Mouse (Mus musculus): ENCODE results near the gene Ostm1. TPM values are rescaled to one million over a fixed set of nuclear protein-coding genes. Genes with fewer than 3 reads are reported as not detected.

Ostm1 gene
- polyA plus RNA-seq, 1 experiment from 2014 or later: 20.2 TPM

DNA sequence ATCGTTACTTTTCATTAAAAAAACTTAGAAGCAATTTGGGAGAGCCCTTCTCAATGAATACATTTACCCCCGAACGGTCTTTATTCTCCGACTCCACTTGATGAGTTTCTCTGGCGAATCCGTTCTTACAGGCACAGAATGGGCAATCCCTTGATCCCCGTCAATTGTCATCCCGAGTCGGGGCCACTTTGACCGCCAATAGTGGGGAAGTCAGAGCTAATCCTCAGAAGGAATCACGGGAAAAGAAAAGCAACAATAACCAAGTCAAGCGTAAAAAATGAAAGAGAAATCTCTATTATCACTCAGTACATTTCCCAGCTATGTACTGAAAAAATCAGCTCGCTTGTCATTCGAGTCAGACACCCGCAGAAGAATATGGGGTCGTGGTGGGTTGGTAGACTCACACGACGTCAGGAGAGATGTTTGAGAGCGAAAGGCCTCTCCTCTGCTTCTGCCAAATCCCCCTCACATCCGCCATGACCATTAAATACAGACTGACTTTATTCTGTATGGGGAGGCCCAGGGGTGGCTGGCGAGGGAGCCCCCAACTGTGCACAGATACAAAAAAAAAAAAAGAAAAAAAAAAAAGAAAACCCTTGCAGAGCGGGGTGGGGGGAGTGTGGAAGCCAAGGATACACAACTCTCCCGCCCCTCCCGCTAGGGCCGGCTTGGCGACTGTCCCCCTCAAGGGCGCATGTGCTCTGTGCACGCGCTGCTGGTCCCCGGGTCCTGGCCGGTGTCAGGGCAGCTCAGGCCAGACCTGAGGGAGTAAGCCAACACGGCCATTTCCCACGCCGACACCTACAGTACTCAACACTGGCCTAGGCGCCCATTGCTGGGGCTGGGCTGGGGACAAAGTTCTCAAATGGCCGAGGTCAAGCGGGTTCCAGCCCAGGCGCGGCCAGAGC, 49.1 kb downstream of the Ostm1 start:
- DNase-seq (ENCODE audit: low spot score) (peak; percentile 70), ATAC-seq (ENCODE audit: low FRiP score) (no peak)
- peak overlapping the region; percentile 17 for H3K4me2 ChIP-seq (replicated peaks; ENCODE audit: low read depth, low read length)
- H3K9ac ChIP-seq (ENCODE audit: low read depth, low read length): no peak overlapping the region
- H3K4me3 ChIP-seq (ENCODE audit: low read depth, low read length): 0 out of 2 replicates have a peak overlapping the region, but pooled peaks have one; percentile 2
- H3K27me3 ChIP-seq (ENCODE audit: control insufficient read depth, insufficient read depth, low read length): peaks cover 96% of the 10 kb centered on the region
- WGBS: under 1% methylated on average over 39 of the region's 39 CpGs
- H3K36me3 ChIP-seq (ENCODE audit: control insufficient read depth, insufficient read depth, low read length): no peaks in the 10 kb centered on the region
- no peak overlapping the region for H3K27ac ChIP-seq (ENCODE audit: low read depth, low read length)
- H3K9me3 ChIP-seq (ENCODE audit: control insufficient read depth, low read length): no peaks in the 10 kb centered on the region
- H3K4me1 ChIP-seq (replicated peaks; ENCODE audit: control insufficient read depth, insufficient read depth, low read length): peaks cover 6% of the 10 kb centered on the region

GRCm38 (mm10) chr10:42633361-42634121, 49.9 kb downstream of the Ostm1 start:
- Histone ChIP-seq H3K27me3 (ENCODE audit: control insufficient read depth, insufficient read depth, low read length) (peaks cover 95% of the 10 kb centered on the region), H3K4me2 (replicated peaks; ENCODE audit: low read depth, low read length) (peak overlapping the region; percentile 17), H3K4me3 (ENCODE audit: low read depth, low read length) (0 out of 2 replicates have a peak overlapping the region, but pooled peaks have one; percentile 2), H3K4me1 (replicated peaks; ENCODE audit: control insufficient read depth, insufficient read depth, low read length) (peaks cover 6% of the 10 kb centered on the region), H3K27ac (ENCODE audit: low read depth, low read length) (no peak overlapping the region), H3K36me3 (ENCODE audit: control insufficient read depth, insufficient read depth, low read length) (no peaks in the 10 kb centered on the region), H3K9me3 (ENCODE audit: control insufficient read depth, low read length) (no peaks in the 10 kb centered on the region), H3K9ac (ENCODE audit: low read depth, low read length) (no peak overlapping the region)
- DNase-seq (ENCODE audit: low spot score) (peak; percentile 61), ATAC-seq (ENCODE audit: low FRiP score) (no peak)
- WGBS: 4% methylated on average over 23 of the region's 23 CpGs

DNA sequence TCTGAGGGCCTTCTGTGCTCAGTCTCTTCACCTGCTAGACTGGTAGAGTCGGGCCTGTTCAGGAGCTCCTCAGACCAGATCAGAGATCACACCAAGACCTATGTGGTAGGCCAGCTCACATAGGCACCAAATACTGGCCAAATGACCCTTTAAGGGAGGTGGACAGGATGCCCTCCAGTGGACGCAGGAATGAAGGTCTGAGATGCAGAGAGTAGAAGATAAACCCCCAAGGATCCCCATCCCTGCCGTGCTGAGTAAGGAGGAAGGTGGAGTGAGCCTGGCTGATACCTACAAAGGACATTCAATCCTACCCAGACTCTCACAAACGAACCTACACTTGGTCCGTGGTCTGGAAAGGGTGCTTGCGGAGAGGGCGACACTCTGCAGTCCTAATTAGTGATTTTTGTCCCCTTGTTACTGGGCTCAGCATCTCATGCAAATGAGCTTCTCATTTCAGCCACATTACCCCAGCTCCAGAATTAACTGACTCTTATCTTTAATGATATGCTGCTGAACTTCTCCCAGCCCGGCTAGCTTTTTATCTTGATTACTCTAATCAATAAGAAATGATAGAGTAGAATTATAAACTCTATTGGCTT, 50.6 kb downstream of the Ostm1 start:
- Histone ChIP-seq H3K4me1 (replicated peaks; ENCODE audit: control insufficient read depth, insufficient read depth, low read length) (peaks cover 6% of the 10 kb centered on the region), H3K4me3 (ENCODE audit: low read depth, low read length) (no peak overlapping the region), H3K27me3 (ENCODE audit: control insufficient read depth, insufficient read depth, low read length) (peaks cover 92% of the 10 kb centered on the region), H3K4me2 (replicated peaks; ENCODE audit: low read depth, low read length) (no peak overlapping the region), H3K36me3 (ENCODE audit: control insufficient read depth, insufficient read depth, low read length) (no peaks in the 10 kb centered on the region), H3K27ac (ENCODE audit: low read depth, low read length) (no peak overlapping the region), H3K9me3 (ENCODE audit: control insufficient read depth, low read length) (no peaks in the 10 kb centered on the region), H3K9ac (ENCODE audit: low read depth, low read length) (no peak overlapping the region)
- under 1% methylated on average over 8 of the region's 8 CpGs for WGBS
- ATAC-seq (ENCODE audit: low FRiP score): no peak
- DNase-seq (ENCODE audit: low spot score): no peak

DNA sequence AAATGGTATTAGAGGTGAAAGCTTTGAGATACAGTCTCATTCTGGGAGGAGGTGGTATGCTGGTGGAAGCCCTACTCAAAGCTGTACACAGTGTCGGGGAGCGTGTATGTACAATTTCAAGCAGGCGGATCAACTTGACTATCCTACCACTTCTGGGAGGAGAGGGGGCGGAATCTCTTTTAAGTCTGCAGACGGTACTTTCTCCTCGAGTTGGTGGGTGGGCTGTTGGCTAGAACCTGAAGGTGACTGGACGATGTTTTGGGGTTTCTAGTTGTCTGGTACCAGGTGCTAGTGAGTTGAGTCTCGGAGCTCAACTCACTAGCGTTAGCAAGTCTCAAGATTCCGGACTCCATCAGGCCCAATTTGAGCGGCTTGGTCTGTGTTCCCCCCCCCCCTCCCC, 51.4 kb downstream of the Ostm1 start:
- no peak overlapping the region for H3K4me3 ChIP-seq (ENCODE audit: low read depth, low read length)
- no peak overlapping the region for H3K27ac ChIP-seq (ENCODE audit: low read depth, low read length)
- no peak overlapping the region for H3K4me2 ChIP-seq (replicated peaks; ENCODE audit: low read depth, low read length)
- H3K4me1 ChIP-seq (replicated peaks; ENCODE audit: control insufficient read depth, insufficient read depth, low read length): peaks cover 6% of the 10 kb centered on the region
- 2% methylated on average over 11 of the region's 11 CpGs for WGBS
- peaks cover 84% of the 10 kb centered on the region for H3K27me3 ChIP-seq (ENCODE audit: control insufficient read depth, insufficient read depth, low read length)
- peak; percentile 52 for DNase-seq (ENCODE audit: low spot score)
- no peaks in the 10 kb centered on the region for H3K36me3 ChIP-seq (ENCODE audit: control insufficient read depth, insufficient read depth, low read length)
- ATAC-seq (ENCODE audit: low FRiP score): no peak
- no peak overlapping the region for H3K9ac ChIP-seq (ENCODE audit: low read depth, low read length)
- H3K9me3 ChIP-seq (ENCODE audit: control insufficient read depth, low read length): no peaks in the 10 kb centered on the region

DNA sequence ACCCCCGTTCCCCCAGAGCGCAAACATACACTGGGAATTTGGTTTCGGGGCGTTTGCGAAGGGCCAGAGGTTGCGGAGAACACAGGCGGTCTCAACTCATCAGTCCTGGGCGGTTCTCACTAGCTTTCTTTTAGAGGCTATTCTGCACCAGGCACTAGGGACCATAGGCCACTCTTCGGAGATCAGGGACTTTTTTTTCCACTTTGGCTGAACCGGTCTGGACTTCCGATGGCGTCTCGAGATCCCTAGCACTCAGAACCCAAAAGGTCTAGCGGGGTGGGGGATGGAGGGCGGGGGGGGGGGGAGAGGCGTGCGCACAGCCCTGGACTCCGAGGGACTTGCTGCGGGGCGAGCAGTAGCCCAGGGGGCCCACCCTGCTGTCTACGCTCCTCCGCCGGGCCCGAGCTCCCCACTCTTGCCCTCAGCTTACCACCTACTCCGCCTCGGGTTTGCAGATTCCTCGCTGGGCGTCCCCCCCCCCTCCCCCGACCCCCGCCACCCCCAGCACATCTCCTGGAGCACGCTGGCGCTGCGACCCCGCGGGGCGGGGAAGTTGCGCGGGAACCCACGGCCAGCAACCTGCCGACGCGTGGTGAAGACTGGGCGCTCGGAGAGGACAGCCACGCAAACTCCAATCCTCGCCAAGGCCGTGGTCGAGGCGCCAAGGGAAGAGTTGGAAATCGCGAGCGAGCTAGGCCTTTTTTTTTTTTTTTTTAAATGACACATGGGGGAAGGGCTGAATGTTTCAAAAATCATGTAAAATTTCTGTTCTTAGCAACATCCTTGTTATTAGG, 52.1 kb downstream of the Ostm1 start:
- 0 out of 2 replicates have a peak overlapping the region, but pooled peaks have one; percentile 10 for H3K4me3 ChIP-seq (ENCODE audit: low read depth, low read length)
- peaks cover 76% of the 10 kb centered on the region for H3K27me3 ChIP-seq (ENCODE audit: control insufficient read depth, insufficient read depth, low read length)
- peaks cover 6% of the 10 kb centered on the region for H3K4me1 ChIP-seq (replicated peaks; ENCODE audit: control insufficient read depth, insufficient read depth, low read length)
- H3K27ac ChIP-seq (ENCODE audit: low read depth, low read length): no peak overlapping the region
- DNase-seq (ENCODE audit: low spot score): peak; percentile 40
- 1% methylated on average over 43 of the region's 52 CpGs for WGBS
- ATAC-seq (ENCODE audit: low FRiP score): no peak
- H3K4me2 ChIP-seq (replicated peaks; ENCODE audit: low read depth, low read length): no peak overlapping the region
- H3K9ac ChIP-seq (ENCODE audit: low read depth, low read length): no peak overlapping the region
- H3K9me3 ChIP-seq (ENCODE audit: control insufficient read depth, low read length): no peaks in the 10 kb centered on the region
- H3K36me3 ChIP-seq (ENCODE audit: control insufficient read depth, insufficient read depth, low read length): no peaks in the 10 kb centered on the region

GRCm38 (mm10) chr10:42636360-42637182, 52.9 kb downstream of the Ostm1 start:
- DNase-seq (ENCODE audit: low spot score): peak; percentile 22
- 2% methylated on average over 27 of the region's 27 CpGs for WGBS
- Histone ChIP-seq H3K4me3 (ENCODE audit: low read depth, low read length) (no peak overlapping the region), H3K27ac (ENCODE audit: low read depth, low read length) (no peak overlapping the region), H3K36me3 (ENCODE audit: control insufficient read depth, insufficient read depth, low read length) (no peaks in the 10 kb centered on the region), H3K4me1 (replicated peaks; ENCODE audit: control insufficient read depth, insufficient read depth, low read length) (peaks cover 6% of the 10 kb centered on the region), H3K4me2 (replicated peaks; ENCODE audit: low read depth, low read length) (no peak overlapping the region), H3K27me3 (ENCODE audit: control insufficient read depth, insufficient read depth, low read length) (peaks cover 69% of the 10 kb centered on the region), H3K9me3 (ENCODE audit: control insufficient read depth, low read length) (no peaks in the 10 kb centered on the region), H3K9ac (ENCODE audit: low read depth, low read length) (no peak overlapping the region)
- no peak for ATAC-seq (ENCODE audit: low FRiP score)

DNA sequence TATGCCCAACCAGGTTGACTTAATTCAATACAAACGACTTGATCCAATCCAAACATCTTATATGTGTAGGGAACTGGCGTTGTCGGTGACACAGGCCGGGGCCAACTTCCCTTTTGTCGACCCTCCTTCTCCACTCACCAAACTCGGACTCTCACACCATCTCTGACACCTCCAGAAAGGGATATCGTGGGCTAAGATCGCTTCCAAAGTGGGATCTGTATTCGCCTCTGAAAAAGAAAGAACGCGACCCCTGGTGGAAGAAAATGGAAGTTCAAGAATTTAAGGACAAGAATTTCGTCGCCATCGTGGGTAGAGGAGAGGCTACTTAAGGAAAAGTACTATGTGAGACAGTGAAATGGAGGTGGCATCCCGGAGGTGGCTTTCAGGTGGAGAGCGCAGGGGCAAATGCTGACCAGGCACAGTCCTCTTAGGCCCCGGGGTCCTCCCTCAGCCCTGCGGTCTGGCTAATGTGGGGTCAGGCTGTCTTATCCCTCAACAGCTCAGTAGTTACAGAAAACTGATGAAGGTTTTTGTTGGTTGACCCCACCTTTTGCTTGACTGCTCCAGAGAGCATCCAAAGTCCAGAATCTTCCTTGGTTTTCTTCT, 53.7 kb downstream of the Ostm1 start:
- ATAC-seq (ENCODE audit: low FRiP score): 0 out of 2 replicates have a peak, but pooled peaks have one; percentile 37
- H3K27ac ChIP-seq (ENCODE audit: low read depth, low read length): no peak overlapping the region
- H3K27me3 ChIP-seq (ENCODE audit: control insufficient read depth, insufficient read depth, low read length): peaks cover 63% of the 10 kb centered on the region
- no peak overlapping the region for H3K4me2 ChIP-seq (replicated peaks; ENCODE audit: low read depth, low read length)
- no peak overlapping the region for H3K9ac ChIP-seq (ENCODE audit: low read depth, low read length)
- peaks cover 4% of the 10 kb centered on the region for H3K4me1 ChIP-seq (replicated peaks; ENCODE audit: control insufficient read depth, insufficient read depth, low read length)
- no peaks in the 10 kb centered on the region for H3K36me3 ChIP-seq (ENCODE audit: control insufficient read depth, insufficient read depth, low read length)
- DNase-seq (ENCODE audit: low spot score): peak; percentile 93
- no peaks in the 10 kb centered on the region for H3K9me3 ChIP-seq (ENCODE audit: control insufficient read depth, low read length)
- WGBS: 4% methylated on average over 18 of the region's 18 CpGs
- no peak overlapping the region for H3K4me3 ChIP-seq (ENCODE audit: low read depth, low read length)

Data from hindbrain, embryonic 11.5 days (tissue).